Mouse (Mus musculus) cortical plate, adult 2 months (tissue): ENCODE measurements around the gene Plrg1. TPM values are rescaled to one million over a fixed set of nuclear protein-coding genes. Genes with fewer than 3 reads are reported as not detected.

Source experiments
- H3K27ac ChIP-seq: fragments of 200-500 bp; 2 replicates; pipeline ENCODE4 v1.5.1; 2012; ENCODE audit warnings: low read length, control low read depth, inconsistent platforms; ENCODE audit not compliant: insufficient read depth
- H3K4me1 ChIP-seq: fragments of 200-500 bp; 2 replicates; pipeline ENCODE4 v1.6.1; 2011; ENCODE audit warnings: low read length; ENCODE audit not compliant: control insufficient read depth, insufficient read depth
- H3K4me3 ChIP-seq: fragments of 200-500 bp; 2 replicates; pipeline ENCODE4 v1.5.1; 2011; ENCODE audit warnings: mild to moderate bottlenecking, low read length, control low read depth; ENCODE audit not compliant: insufficient read depth
- CTCF ChIP-seq: fragments of 200-500 bp; IDR thresholded peaks from 2 replicates; pipeline ENCODE4 v1.5.1; 2011; ENCODE audit warnings: mild to moderate bottlenecking, control low read depth, low read length; ENCODE audit not compliant: insufficient read depth; ENCODE audit errors: extremely low read depth
- POLR2A ChIP-seq: fragments of 200-500 bp; IDR thresholded peaks from 2 replicates; pipeline ENCODE4 v1.6.1; 2011; ENCODE audit warnings: mild to moderate bottlenecking, low read length, control low read depth; ENCODE audit not compliant: insufficient read depth; ENCODE audit errors: extremely low read depth
- polyA plus RNA-seq: library from polyadenylated mRNA; depleted of rRNA; stranded (reverse); fragments of >200 nt; gene quantifications from 2 replicates; pipeline ENCODE4 v1.2.3, GENCODE M21; 2012; rRNA removed

The Plrg1 gene
- polyA plus RNA-seq, 1 experiment: 45.0 TPM

DNA sequence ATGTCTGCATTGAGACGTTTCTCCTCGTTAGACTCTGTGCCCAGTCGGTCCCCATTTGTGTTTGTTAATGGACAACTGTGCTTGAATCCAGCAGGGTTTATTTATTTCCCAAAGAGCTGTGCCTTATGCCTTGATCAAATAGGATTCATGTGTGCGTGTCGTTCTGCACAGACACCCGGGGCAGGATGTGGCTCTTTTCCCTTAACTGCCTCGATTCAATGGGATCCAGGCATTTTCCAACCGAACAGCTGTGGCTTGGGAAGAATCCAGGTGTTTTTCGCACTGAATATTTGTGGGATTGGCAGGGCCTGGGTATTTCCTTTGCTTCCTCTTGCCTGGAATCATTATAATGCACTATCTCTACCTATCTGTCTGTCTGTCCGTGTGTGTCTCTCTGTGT is 62.3 kb downstream of the Plrg1 start:
- peaks cover 4% of the 10 kb centered on the region for H3K4me1 ChIP-seq
- no peak overlapping the region for H3K27ac ChIP-seq
- H3K4me3 ChIP-seq: no peak overlapping the region
- TF ChIP-seq POLR2A (no peak), CTCF (no peak)

Other genes with a start within 250 kb of the Plrg1 start
- 0.23 and 0.26 TPM in 2 replicates for gene Rbm46, start 179.0 kb upstream of the Plrg1 start, polyA plus RNA-seq
- gene Lrat, start 151.5 kb upstream of the Plrg1 start, polyA plus RNA-seq: 0.04 and 0.08 TPM in 2 replicates
- gene Fgg, start 47.8 kb upstream of the Plrg1 start, polyA plus RNA-seq: not detected in 2 replicates
- gene Fga, start 29.4 kb upstream of the Plrg1 start, polyA plus RNA-seq: not detected in 2 replicates
- 0.04 TPM in 1 of 2 replicates, not detected in the other for gene Fgb, start 5.7 kb upstream of the Plrg1 start, polyA plus RNA-seq
- gene Dchs2, start 72.4 kb downstream of the Plrg1 start, polyA plus RNA-seq: 0.26 and 0.38 TPM in 2 replicates